Mouse (Mus musculus) MEL (cell line): ENCODE measurements around the gene Mrpl43.

Experiments
- GATA1 ChIP-seq: IDR thresholded peaks from 2 replicates; pipeline ENCODE4 v1.6.1; 2011; ENCODE audit warnings: low read depth, low read length, improper control_type of control experiment
- NRF1 ChIP-seq: IDR thresholded peaks from 2 replicates; pipeline ENCODE4 v1.6.1; 2014; ENCODE audit warnings: low read depth, mild to moderate bottlenecking, inconsistent platforms, low read length, improper control_type of control experiment, moderate library complexity; ENCODE audit not compliant: poor library complexity, insufficient read depth, severe bottlenecking

- TF ChIP-seq NRF1 (no peak), GATA1 (no peak)
Observed at GRCm38 (mm10) chr19:44991031-44991430, 15.2 kb downstream of the Mrpl43 start.
